Mouse (Mus musculus) G1E (cell line): ENCODE results near the gene Pidd1.

Experiments used
- CTCF ChIP-seq: IDR thresholded peaks from 2 replicates; pipeline ENCODE4 v1.5.1; 2012; ENCODE audit warnings: low read depth, low read length, inconsistent platforms, mixed read lengths
- GATA2 ChIP-seq: IDR thresholded peaks from 2 replicates; pipeline ENCODE4 v1.6.1; 2012; ENCODE audit warnings: low read depth, low read length, inconsistent platforms, borderline replicate concordance
- TAL1 ChIP-seq: conservative IDR thresholded peaks from 2 replicates; pipeline ENCODE4 v1.6.1; 2012; ENCODE audit warnings: low read depth, low read length, inconsistent platforms, mixed read lengths

- TF ChIP-seq CTCF, result no peak
- no peak for TF ChIP-seq TAL1
- TF ChIP-seq GATA2, result no peak
Observed at GRCm38 (mm10) chr7:141466607-141467148, 22.9 kb upstream of the Pidd1 start.
